Mouse (Mus musculus) heart, postnatal 36 days (tissue): ENCODE results near the gene Arhgef10l. TPM values are rescaled to one million over a fixed set of nuclear protein-coding genes. Genes with fewer than 3 reads are reported as not detected.
A peak's percentile ranks its signal among the peaks of the same experiment; 100 is the strongest.

Source experiments
- DNase-seq, 2 experiments: peaks; one replicate each; pipeline ENCODE4 v3.0.0; 2021 to 2022
- intact Hi-C: fragments of 180-260 bp; cut with DNase I; formaldehyde crosslinking; loops from one replicate; pipeline ENCODE4 v1.15.1; 2025
- total RNA-seq, 2 experiments: library from RNA; stranded (reverse); gene quantifications; 2 replicates each; pipeline ENCODE4 v1.2.3; 2021

Gene Arhgef10l
- total RNA-seq, 2 experiments from 2014 or later = 62.5 to 65.0 TPM

GRCm38 (mm10) chr4:140554552-140554951 lies 111.3 kb downstream of the Arhgef10l start:
- DNase-seq = no peak
- intact Hi-C loops = no loop called here

DNA sequence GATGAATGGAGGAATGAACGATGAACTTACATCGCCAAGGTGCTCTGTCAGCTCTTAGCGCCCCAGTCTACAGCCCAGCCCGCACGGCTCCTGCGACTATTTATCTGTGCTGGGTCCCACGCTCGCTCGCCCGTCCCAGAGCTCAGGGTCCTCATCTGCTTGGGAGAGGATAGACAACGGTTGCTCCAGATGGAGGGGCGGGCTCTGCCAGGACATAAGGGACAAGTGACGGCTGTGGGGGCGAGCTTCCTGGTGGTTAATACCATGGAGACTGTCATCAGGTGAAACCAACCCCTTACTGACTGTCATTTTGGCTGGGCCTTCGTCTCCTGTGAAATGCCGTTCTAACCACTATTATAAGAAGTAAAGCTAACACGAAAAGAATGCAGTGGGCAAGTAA lies 114.0 kb downstream of the Arhgef10l start:
- intact Hi-C loops = no loop called here
- DNase-seq = no peak

GRCm38 (mm10) chr4:140550670-140551069 lies 115.1 kb downstream of the Arhgef10l start:
- DNase-seq = no peak
- intact Hi-C loops = no loop called here

DNA sequence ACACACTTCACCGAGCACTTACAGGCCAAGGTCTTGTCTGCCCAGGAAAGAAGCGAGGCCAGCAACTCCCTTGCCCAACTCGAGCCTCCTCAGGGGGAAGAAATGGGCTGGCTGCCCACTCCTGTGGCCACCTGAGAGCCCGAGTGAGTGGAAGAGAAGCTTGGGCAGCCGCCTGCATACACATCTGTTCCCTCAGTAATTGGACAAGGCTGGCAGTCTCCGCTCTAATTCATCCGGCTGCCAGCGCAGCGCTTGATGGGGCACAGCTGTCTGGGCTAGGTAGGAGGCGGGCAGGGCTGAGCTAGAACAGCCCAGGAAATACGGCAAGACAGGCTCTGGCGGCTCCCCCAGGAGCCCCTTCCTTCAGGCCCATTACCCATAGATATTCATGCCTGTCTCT lies 115.8 kb downstream of the Arhgef10l start:
- intact Hi-C loops = loop anchor here (5.0 kb wide), 1 partner anchor 678 kb away; no protein-coding TSS in a partner anchor
- DNase-seq = peak; percentile 43 to 44

DNA sequence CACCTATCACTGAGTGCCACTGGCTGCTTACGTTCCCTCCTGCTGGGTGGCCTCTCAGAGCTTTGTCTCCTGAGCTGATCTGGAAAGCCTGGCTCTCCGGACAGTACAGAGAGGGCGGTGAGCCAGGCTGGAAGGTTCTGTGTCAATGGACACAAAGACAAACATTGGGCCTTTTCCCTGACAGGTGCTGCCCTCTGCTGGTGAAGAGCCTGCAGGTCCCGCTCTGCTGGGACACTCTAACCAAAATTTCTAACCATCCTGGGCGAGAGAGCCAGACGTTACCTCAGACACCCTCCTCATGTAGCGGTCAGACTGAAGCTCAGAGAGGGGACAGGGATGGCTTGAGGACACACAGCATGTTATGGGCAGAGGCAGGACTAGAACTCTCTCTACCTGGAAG lies 118.3 kb downstream of the Arhgef10l start:
- peak; percentile 67 to 74 for DNase-seq
- intact Hi-C loops = loop anchor here (2.0 to 5.0 kb wide), 2 partner anchors 295 to 675 kb away; no protein-coding TSS in a partner anchor

DNA sequence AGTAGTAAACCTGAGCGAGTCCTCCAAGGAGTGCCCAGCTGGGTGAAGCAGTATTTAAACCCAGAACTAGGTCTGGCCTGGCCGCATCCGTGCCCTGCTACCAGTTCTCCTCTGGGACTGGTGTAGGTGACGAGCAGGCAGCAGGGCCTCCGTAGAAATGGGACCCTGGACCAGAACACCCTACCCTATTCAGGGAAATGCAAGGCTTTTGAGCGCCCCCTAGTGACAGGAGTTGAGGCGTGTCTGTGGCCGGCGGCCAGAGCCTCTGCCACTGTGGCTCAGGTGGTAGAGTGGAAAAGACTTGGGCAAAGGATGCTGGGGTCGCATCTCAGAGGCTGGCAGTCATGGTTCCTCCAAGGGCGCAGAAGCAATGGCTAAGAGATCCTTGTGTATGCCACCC lies 126.7 kb downstream of the Arhgef10l start:
- intact Hi-C loops = no loop called here
- peak; percentile 52 to 66 for DNase-seq

DNA sequence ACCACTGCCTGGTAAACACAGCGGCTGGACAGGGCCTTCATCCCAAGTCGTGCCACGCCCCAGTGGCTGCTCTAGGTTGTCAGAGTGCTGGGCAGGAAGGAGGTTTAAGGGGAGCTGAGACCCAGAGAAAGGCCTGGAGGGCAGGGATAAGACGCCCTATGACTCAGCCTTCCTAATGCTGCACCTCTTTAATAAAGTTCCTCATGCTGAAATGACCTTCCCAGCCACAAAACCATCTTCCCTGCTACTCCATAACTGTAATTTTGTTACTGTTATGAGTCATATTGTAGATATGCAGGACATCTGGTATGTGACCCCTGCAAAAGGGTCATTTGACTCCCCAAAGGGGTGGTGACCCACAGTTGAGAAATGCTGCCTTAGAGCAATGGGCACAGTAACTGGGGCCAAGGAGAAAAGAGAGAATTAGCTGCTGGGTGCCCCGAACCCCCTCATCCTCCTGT lies 128.2 kb downstream of the Arhgef10l start:
- no peak for DNase-seq
- intact Hi-C loops = no loop called here

GRCm38 (mm10) chr4:140535323-140535722 lies 130.5 kb downstream of the Arhgef10l start:
- intact Hi-C loops = no loop called here
- no peak for DNase-seq

GRCm38 (mm10) chr4:140532270-140532669 lies 133.5 kb downstream of the Arhgef10l start:
- intact Hi-C loops = no loop called here
- DNase-seq = no peak

- intact Hi-C loops = no loop called here
- no peak for DNase-seq
Measured at GRCm38 (mm10) chr4:140531024-140531423, 134.8 kb downstream of the Arhgef10l start.

DNA sequence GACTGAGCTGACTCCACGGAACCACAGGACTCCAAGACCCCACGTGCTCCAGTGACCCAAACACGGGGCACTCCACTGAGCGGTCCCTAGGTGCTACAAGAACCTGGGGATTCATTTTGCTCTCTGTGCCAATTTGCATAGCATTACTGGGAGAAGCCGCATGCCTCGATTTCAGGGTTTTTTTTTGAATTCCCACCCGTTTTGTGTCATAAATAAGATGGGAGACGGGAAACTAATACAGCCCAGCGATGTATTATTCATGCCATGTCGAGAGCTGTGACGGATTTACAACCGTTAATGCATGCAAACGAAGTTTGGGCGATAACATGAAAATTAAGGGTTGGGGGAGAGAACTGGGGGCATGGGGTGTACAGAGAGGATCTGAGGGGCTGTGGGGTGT lies 136.1 kb downstream of the Arhgef10l start:
- intact Hi-C loops = no loop called here
- no peak for DNase-seq

GRCm38 (mm10) chr4:140528443-140528842 lies 137.4 kb downstream of the Arhgef10l start:
- no peak for DNase-seq
- intact Hi-C loops = no loop called here

DNA sequence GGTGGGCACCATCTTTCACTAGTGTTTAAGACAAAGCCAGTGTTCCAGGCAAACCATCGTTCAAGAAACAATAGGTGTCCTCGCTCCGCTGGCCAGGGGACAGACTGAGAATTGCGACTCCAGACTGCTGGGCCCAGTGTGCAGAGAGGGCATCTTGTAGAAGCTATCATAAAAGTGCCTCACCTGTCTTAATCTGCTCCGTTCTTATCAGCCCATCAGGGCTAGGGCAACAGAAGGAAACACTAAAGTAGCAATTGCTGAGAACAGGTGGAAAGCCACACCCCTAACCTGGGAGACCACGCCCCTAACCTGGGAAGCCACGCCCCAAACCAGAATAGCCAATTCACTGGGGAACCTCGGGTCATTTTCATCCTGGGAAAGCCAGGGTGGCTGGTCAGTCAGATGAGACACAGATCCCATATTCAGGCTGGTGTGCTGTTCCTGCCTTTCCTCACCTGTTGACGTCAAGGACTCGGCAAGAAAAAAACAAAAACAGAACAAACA lies 140.1 kb downstream of the Arhgef10l start:
- no peak for DNase-seq
- intact Hi-C loops = no loop called here

- intact Hi-C loops = no loop called here
- no peak for DNase-seq
Measured at GRCm38 (mm10) chr4:140524927-140525326, 140.9 kb downstream of the Arhgef10l start.

GRCm38 (mm10) chr4:140522873-140523272 lies 142.9 kb downstream of the Arhgef10l start:
- intact Hi-C loops = no loop called here
- DNase-seq = no peak

GRCm38 (mm10) chr4:140520719-140521118 lies 145.1 kb downstream of the Arhgef10l start:
- no peak for DNase-seq
- intact Hi-C loops = no loop called here

GRCm38 (mm10) chr4:140513797-140514196 lies 152.0 kb downstream of the Arhgef10l start:
- intact Hi-C loops = no loop called here
- no peak for DNase-seq

DNA sequence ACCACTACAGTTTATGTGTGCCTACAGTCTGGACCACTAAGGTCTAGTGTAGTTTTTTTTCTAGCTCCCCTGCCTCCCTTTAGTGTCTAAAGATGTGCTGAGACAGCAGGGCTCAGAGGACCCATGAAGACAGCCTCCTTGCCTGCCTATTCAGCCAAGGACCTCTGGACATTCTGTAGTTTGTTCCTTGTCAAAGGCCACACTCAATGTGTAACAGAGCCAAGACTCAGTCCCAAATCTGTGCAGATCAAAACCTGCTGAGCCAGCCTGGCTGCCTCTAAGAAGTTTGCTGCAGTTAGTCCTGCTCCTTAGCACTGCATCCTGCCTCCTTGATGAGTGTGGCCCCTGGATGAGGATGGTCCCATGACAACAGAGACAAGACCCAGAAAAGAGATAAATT lies 156.0 kb downstream of the Arhgef10l start:
- intact Hi-C loops = no loop called here
- DNase-seq = no peak

DNA sequence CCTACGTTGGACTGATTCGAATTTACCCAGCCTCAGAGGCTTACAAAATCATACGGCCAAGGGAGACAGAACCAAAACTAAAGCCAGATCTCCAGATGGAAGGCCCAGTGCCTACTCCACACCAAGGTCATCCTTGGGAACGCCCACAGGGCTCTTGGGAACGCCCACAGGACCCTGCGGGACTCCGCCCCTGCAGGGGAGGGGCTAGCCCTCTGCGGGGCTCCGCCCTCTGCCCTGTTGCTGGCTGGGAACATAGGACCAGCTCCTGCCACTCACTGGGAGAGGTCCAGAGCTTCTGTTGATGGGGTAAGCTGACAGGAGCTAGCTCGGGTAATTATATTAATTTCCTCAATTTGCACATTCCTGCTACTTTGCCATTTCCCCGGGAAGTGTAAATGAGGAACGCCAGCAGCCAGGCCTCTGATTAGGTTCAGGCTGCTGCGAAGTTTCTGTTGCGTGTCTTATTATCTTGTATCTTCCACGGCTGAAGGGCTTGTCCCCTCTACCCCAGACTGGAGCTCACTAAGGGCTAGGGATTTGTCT lies 158.6 kb downstream of the Arhgef10l start:
- intact Hi-C loops = no loop called here
- DNase-seq = no peak

- intact Hi-C loops = no loop called here
- no peak for DNase-seq
Measured at GRCm38 (mm10) chr4:140505608-140506002, 160.2 kb downstream of the Arhgef10l start.

DNA sequence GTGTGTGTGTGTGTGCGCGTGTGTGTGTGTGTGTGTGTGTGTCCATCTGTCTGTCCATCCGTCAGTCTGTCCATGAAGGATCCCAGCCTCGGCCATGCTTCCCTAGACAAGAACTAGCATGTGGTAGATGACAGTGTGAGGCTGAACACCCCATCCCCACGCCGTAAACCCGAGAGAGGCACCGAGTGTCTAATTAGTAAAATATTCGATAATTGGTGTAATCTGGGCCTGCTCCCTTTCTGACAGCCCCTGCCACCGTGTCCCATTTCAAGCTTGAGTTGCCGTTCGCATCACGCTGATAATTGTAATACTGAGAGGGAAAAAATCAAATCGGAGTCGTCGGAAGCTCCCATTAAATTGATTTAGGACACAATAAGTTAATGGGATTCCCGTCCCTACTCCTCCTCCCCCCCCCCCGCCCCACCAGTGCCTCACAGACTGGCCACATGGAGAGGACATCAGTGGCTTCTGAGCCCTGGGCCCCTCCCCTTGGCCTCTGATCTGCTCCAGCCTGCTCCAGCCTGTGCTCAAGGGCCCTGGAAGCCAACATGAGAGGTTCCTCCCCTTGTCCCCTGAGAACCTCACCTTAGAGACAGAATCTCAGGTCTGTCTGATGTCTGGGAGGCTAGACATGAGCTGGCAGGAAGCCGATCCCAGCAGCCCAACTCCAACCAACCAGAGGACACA lies 160.7 kb downstream of the Arhgef10l start:
- no peak for DNase-seq
- intact Hi-C loops = no loop called here
